Mouse (Mus musculus) frontal cortex, postnatal 36 days (tissue): ENCODE measurements around the gene Resf1.
"Not testable (repeated sequence)": the region's sequence is repeated elsewhere in the genome, so short reads cannot be mapped to it uniquely, and the experiment has no call there.

Source experiments
- DNase-seq, 2 experiments: peaks; one replicate each; pipeline ENCODE4 v3.0.0; 2022; ENCODE audit warnings: low spot score in 2 of 2

Resf1 gene

GRCm38 (mm10) chr6:149308956-149309932 is at the start of gene Resf1:
TSS of gene Resf1 (plus strand) at chr6:149309414.
- DNase-seq = peak; percentile 87 to 89

- no peak for DNase-seq
These were observed 48.4 kb upstream of the Resf1 start for GRCm38 (mm10) chr6:149260801-149261239.

GRCm38 (mm10) chr6:149267951-149268350 is 41.3 kb upstream of the Resf1 start:
- no peak for DNase-seq

- no peak for DNase-seq
These were observed 30.9 kb upstream of the Resf1 start for GRCm38 (mm10) chr6:149278248-149278731.

GRCm38 (mm10) chr6:149278866-149279265 is 30.3 kb upstream of the Resf1 start:
- no peak for DNase-seq

GRCm38 (mm10) chr6:149280511-149280910 is 28.7 kb upstream of the Resf1 start:
- DNase-seq = no peak

GRCm38 (mm10) chr6:149288190-149288589 is 21.0 kb upstream of the Resf1 start:
- not testable (repeated sequence) for DNase-seq

- not testable (repeated sequence) for DNase-seq
These were observed 6.0 kb upstream of the Resf1 start for GRCm38 (mm10) chr6:149303231-149303630.

- no peak for DNase-seq
These were observed 2.1 kb upstream of the Resf1 start for GRCm38 (mm10) chr6:149307092-149307491.

GRCm38 (mm10) chr6:149307801-149308200 is 1.4 kb upstream of the Resf1 start:
- no peak for DNase-seq

- no peak for DNase-seq
These were observed 1.0 kb downstream of the Resf1 start for GRCm38 (mm10) chr6:149310226-149310625.

- no peak for DNase-seq
These were observed 1.8 kb downstream of the Resf1 start for GRCm38 (mm10) chr6:149311044-149311443.

- DNase-seq = no peak
These were observed 2.6 kb downstream of the Resf1 start for GRCm38 (mm10) chr6:149311778-149312177.

GRCm38 (mm10) chr6:149312221-149312620 is 3.0 kb downstream of the Resf1 start:
- no peak for DNase-seq

- no peak for DNase-seq
These were observed 5.7 kb downstream of the Resf1 start for GRCm38 (mm10) chr6:149314918-149315317.

GRCm38 (mm10) chr6:149323523-149324241 is 14.5 kb downstream of the Resf1 start:
- DNase-seq = no peak

- DNase-seq = no peak
These were observed 15.0 kb downstream of the Resf1 start for GRCm38 (mm10) chr6:149324242-149324633.

- no peak for DNase-seq
These were observed 19.9 kb downstream of the Resf1 start for GRCm38 (mm10) chr6:149329071-149329470.

GRCm38 (mm10) chr6:149330332-149330731 is 21.1 kb downstream of the Resf1 start:
- DNase-seq = no peak

GRCm38 (mm10) chr6:149333036-149333435 is 23.8 kb downstream of the Resf1 start:
- no peak for DNase-seq

- DNase-seq = no peak
These were observed 28.8 kb downstream of the Resf1 start for GRCm38 (mm10) chr6:149337990-149338389.

GRCm38 (mm10) chr6:149338622-149339021 is 29.4 kb downstream of the Resf1 start:
- DNase-seq = no peak
